Mouse (Mus musculus) brain, embryonic 14.5 days (tissue): ENCODE measurements around the gene Ttll3. TPM values are rescaled to one million over a fixed set of nuclear protein-coding genes. Genes with fewer than 3 reads are reported as not detected.

Experiments used
- DNase-seq: peaks from one replicate; pipeline ENCODE4 v3.0.0-alpha.2; 2011; ENCODE audit warnings: low read depth
- CTCF ChIP-seq: fragments of 200-500 bp; IDR thresholded peaks from 2 replicates; pipeline ENCODE4 v1.5.1; 2012; ENCODE audit warnings: inconsistent platforms, mild to moderate bottlenecking, moderate library complexity, borderline replicate concordance; ENCODE audit not compliant: insufficient read depth, insufficient read length; ENCODE audit errors: extremely low read depth
- POLR2A ChIP-seq: fragments of 200-500 bp; IDR thresholded peaks from 2 replicates; pipeline ENCODE4 v1.6.1; 2012; ENCODE audit warnings: mild to moderate bottlenecking, inconsistent platforms, borderline replicate concordance; ENCODE audit not compliant: poor library complexity, insufficient read depth, insufficient read length, severe bottlenecking; ENCODE audit errors: extremely low read depth
- polyA plus RNA-seq: library from polyadenylated mRNA; depleted of rRNA; stranded (reverse); fragments of >200 nt; gene quantifications from 2 replicates; pipeline ENCODE4 v1.2.3, GENCODE M21; 2012

Ttll3 gene
- polyA plus RNA-seq, 1 experiment: 23.1 TPM

- DNase-seq: no peak
- TF ChIP-seq POLR2A: no peak
- TF ChIP-seq CTCF: no peak
Measured at GRCm38 (mm10) chr6:113402094-113402493, 13.0 kb downstream of the Ttll3 start.

GRCm38 (mm10) chr6:113404649-113405448 lies 15.8 kb downstream of the Ttll3 start:
- TF ChIP-seq POLR2A (no peak), CTCF (no peak)
- no peak for DNase-seq

GRCm38 (mm10) chr6:113405483-113405882 lies 16.4 kb downstream of the Ttll3 start:
- TF ChIP-seq CTCF (no peak), POLR2A (no peak)
- DNase-seq: no peak

GRCm38 (mm10) chr6:113406683-113407082 lies 17.6 kb downstream of the Ttll3 start:
- DNase-seq: no peak
- TF ChIP-seq CTCF (peak; percentile 33; the same call in 1 of the 2 replicates), POLR2A (no peak)

- no peak for DNase-seq
- no peak for TF ChIP-seq POLR2A
- TF ChIP-seq CTCF: no peak
Measured at GRCm38 (mm10) chr6:113410001-113410400, 20.9 kb downstream of the Ttll3 start.

- TF ChIP-seq POLR2A: no peak
- no peak for TF ChIP-seq CTCF
- DNase-seq: no peak
Measured at GRCm38 (mm10) chr6:113416416-113416815, 27.4 kb downstream of the Ttll3 start.

- TF ChIP-seq CTCF (no peak), POLR2A (no peak)
Measured at GRCm38 (mm10) chr6:113418441-113419198, 29.6 kb downstream of the Ttll3 start.

GRCm38 (mm10) chr6:113419199-113419587 lies 30.1 kb downstream of the Ttll3 start, which contains the start of gene Rpusd3:
Gene Rpusd3 (minus strand): TSS chr6:113419340.
- TF ChIP-seq POLR2A (peak; percentile 68; the same call in 1 of the 2 replicates), CTCF (no peak)

More at GRCm38 (mm10) chr6:113418441-113419198, 29.6 kb downstream of the Ttll3 start:
- DNase-seq: no peak

GRCm38 (mm10) chr6:113423000-113423399 lies 33.9 kb downstream of the Ttll3 start:
- DNase-seq: no peak
- TF ChIP-seq POLR2A (no peak), CTCF (no peak)

More at GRCm38 (mm10) chr6:113419199-113419587, 30.1 kb downstream of the Ttll3 start, which contains the start of gene Rpusd3:
- DNase-seq: peak; percentile 99

GRCm38 (mm10) chr6:113424187-113424586 lies 35.1 kb downstream of the Ttll3 start:
- no peak for TF ChIP-seq CTCF

GRCm38 (mm10) chr6:113426696-113427095 lies 37.6 kb downstream of the Ttll3 start:
- TF ChIP-seq POLR2A: no peak
- no peak for TF ChIP-seq CTCF
- DNase-seq: no peak

More at GRCm38 (mm10) chr6:113424187-113424586, 35.1 kb downstream of the Ttll3 start:
- no peak for DNase-seq
